Mouse (Mus musculus): ENCODE results near the gene Echdc3. TPM values are rescaled to one million over a fixed set of nuclear protein-coding genes. Genes with fewer than 3 reads are reported as not detected.

Gene Echdc3
- total RNA-seq, 1 experiment from 2014 or later = 1.9 TPM

DNA sequence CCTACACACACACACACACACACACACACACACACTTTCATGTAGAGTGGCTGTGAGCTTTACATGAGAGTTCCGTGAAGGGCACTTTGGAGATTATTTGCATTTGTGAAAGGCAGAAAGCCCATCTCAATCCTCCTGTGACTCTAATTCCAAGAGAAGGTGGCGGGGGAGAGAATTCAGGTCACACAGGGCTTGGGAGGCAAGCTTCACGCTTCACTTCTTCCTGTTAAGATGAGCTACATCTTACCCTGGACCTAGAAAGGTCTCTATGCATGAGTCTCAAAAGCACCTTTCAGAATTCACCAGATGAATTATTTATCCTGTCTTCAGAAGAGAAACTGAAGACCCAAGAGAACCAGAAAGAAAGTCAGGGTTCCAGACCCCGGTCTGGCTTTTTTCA, 66.6 kb downstream of the Echdc3 start:
- no peak for ATAC-seq (replicated peaks in 1 of 2; ENCODE audit: insufficient read depth in 1 of 2, low FRiP score in 2 of 2, low TSS enrichment in 1 of 2, low read depth in 1 of 2, poor library complexity in 2 of 2, severe bottlenecking in 2 of 2)

DNA sequence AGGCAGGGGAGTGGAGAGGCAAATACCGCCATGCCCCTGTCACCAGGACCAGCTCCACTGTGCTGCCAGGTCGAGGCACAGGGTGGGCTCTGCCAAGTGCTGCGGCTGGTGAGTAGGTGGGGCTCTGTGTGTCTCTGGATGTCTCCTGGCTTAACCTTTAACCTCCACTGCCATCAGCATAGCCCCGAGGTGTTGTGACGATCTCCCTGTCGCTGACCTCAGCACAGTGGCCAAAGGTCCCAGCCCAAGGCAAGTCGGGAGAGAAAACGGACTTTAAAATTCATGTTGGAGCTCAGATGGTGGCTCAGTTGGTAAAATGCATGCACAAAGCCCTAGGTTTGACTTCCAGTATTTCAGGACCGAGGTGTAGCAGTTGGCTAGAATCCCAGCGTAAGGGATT, 67.2 kb downstream of the Echdc3 start:
- ATAC-seq (replicated peaks in 1 of 2; ENCODE audit: insufficient read depth in 1 of 2, low FRiP score in 2 of 2, low TSS enrichment in 1 of 2, low read depth in 1 of 2, poor library complexity in 2 of 2, severe bottlenecking in 2 of 2) = no peak; a peak in 1 of 4 replicates

DNA sequence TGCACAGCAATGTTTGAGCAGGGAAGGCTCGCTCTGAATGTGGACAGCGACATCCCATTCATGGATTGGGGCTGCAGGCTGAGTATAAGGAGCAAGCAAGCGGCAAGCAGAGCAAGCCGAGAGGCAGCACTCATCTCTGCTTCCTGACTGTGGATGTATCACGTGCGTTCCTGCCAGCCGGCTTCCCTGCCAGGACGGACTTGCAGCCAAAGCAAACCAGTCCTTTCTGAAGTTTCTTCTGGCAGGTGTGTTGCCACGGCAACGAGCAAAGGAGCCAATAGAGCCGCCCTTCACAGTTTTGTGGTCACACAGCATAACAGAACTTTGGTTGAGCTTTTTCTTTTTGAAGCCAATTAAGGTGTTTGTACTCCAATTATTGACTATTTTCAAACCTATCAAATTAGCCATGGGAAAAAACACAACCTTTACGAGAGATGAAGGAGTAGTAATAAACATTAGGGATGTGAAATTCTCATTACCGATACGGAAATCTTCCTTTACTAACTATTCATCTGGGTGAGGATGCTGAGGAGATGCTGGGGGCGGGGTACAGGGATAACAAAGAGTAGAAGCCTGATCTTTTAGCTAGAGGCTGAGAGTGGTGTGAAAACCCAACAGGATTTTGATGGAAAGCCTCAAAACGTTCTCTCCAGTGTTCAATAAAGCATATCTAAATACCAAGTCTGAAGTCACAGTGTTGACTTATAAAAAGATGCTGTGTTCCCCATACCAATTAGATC, 69.7 kb downstream of the Echdc3 start:
- ATAC-seq (replicated peaks in 1 of 2; ENCODE audit: insufficient read depth in 1 of 2, low FRiP score in 2 of 2, low TSS enrichment in 1 of 2, low read depth in 1 of 2, poor library complexity in 2 of 2, severe bottlenecking in 2 of 2) = no peak

DNA sequence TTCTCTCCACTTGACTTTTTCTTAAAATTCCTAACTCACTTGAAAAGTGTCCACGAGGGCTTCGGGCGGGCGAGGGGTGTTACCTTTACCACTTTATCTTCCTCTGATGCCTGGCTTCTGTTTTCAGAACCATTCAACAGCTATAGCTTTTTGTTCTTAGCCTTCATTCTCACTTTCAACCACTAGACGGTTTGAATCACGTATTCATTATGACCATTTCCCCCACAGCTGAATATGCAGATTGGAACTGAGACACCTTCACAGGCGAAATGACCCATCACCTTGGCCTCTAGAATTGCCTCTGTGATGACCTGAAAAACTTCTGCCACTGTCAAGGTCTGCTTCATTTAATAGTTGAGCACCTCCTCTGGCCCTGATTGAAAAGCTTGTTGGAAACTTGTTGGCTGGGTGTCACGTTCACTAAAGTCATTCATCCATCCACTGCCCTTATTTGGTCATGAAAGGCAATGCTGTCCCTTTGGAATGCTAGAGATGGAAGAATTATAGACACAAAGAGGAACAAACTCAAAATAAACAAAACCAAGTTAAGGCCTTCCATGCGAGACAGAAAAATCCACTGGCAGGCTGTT, 72.2 kb downstream of the Echdc3 start:
- ATAC-seq (replicated peaks in 1 of 2; ENCODE audit: insufficient read depth in 1 of 2, low FRiP score in 2 of 2, low TSS enrichment in 1 of 2, low read depth in 1 of 2, poor library complexity in 2 of 2, severe bottlenecking in 2 of 2) = no peak

Other genes starting within 250 kb of the Echdc3 start
- 0.05 TPM in 1 of 2 replicates, not detected in the other for gene Proser2, start 82.8 kb downstream of the Echdc3 start, total RNA-seq (2017)
- gene Usp6nl, start 109.6 kb upstream of the Echdc3 start, total RNA-seq (2017) = 29.1 and 34.9 TPM in 2 replicates